Mouse (Mus musculus): Measurements from ENCODE around the gene Card14.

The Card14 gene

DNA sequence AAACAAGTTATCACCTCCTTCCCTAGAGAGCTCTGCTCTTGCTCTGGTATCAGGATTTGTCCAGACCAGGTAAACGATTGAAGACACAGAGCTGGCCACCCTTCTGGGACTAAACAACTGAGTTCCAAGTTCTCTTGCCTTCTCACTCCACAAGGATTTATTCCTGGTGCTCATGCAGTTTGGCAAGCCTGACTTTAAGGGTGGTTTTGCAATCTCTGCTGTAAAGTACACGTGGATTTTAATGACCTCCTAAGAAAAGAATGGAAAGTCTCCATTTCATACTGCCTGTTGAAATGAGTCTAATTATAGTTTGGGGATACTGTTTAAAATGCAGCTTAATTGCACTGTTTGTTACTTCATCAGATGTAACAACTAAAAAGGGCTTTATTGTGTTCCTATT, 6.6 kb upstream of the Card14 start:
- DNase-seq (ENCODE audit: low spot score) = no peak

DNA sequence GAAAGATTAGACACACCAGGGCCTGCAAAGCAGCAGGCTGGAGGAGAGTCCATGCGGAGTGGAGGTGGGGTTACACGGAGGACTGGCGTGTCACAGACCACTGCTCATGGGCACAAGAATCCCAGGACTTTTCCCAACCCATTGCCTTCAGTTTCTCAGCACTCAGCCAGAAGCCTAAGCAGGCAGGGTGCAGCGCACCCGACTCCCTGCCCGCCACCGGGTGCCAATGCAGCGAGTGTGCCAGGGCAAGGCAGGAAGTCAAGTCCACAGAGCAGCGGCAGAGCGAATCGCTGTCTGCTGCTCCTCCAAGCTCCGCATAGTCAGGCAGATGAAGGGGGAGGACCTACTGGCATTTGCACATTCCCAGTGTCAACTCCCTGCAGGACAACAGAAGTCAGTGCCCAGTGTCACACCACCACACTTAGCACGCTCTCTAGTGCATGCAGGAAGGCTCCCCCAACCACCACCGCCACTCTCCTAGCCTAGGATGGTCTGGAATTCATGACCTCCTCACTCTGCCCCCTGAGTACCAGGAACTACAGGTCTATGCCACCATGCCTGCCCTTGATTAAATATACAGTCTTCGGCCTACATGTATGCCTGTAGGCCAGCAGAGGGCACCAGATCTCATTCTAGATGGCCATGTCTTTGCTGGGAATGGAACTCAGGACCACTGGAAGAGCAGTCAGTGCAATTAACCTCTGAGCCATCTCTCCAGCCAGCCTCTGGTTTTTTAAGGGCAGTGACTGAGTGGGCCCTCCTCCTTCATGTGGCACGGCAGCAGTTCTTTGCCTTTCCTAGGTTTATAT, 2.5 kb upstream of the Card14 start:
- no peak for DNase-seq (ENCODE audit: low spot score)

DNA sequence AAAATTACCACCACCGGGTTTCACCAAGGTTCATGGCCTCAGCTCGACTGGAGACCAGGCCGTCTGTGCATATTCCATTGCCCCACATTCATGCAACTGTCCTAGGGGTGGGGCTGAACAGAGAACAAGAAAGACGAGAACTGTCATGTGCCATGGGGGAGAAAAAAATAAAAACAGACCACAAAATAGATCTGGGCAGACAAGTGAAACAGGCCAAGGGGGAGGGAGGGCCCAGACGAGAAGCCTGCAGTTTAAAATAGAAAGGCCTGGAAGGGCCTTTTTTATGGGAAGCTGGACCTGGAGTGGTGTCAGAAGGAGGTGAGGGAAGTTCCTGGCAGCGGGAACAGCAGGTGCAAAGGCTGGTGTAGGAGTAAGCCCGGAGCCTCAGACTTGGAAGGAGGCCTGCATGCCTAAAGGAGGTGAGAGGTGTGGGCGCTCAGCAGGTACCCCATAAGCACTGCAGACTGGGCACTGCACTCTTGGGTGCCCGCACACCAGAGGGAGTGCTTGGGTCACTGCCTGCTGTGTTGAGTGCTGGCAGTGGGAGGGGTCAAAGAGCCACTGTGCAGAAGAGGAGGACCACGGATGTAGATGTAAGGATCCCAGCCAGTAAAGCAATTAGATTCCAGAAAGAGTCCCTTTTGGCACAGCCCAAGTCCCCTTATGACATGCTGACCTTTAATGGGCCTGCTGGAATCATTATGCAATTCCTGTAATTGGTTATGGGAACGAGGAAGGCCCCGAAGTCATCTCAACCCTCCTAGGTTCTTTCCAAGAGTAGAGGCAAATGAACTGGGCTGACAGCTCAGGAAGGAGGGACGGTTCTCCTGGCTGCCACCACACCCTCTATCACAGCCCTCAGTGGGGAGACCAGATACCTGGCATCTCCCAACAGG, 558 bp upstream of the Card14 start:
- DNase-seq (ENCODE audit: low spot score) = no peak

DNA sequence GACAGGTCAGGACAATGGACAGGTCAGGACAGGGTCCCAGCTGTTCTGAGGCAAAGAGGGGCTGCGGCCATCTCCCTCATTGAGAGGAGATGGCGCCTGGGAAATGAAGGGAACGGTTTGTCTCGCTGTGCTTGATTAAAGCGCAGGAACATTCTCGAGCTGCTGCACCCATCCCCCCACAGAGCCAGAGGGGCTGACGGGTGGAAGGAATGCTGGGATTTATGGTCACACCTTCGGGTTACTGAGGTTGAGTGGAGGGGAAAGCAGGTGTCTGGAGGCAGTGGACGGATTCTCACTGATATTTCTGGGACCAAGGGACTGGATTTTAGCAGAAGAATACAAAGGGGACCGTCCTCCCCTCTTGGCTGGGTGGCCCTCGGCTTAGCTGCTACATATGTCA, 348 bp downstream of the Card14 start:
- DNase-seq (ENCODE audit: low spot score) = no peak

DNA sequence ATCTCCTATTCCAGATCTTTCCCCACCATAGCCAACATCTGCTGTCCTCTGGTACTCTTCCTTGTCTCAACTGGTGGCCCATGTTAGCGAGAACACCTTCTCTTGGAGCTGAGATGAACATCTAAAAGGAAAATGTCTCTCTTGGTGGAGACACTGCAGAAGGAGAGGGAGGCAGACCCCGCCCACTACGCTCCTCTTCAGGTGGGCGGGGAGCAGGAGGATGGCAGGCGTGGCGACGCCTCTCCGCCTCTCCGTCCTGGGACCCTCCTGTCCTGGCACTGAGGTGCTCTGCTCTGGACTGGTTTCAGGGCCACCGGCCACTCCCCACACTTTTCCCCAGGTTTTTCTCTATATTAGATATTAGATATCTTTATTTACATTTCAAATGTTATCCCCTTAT, 3.1 kb downstream of the Card14 start:
- DNase-seq (ENCODE audit: low spot score) = no peak

DNA sequence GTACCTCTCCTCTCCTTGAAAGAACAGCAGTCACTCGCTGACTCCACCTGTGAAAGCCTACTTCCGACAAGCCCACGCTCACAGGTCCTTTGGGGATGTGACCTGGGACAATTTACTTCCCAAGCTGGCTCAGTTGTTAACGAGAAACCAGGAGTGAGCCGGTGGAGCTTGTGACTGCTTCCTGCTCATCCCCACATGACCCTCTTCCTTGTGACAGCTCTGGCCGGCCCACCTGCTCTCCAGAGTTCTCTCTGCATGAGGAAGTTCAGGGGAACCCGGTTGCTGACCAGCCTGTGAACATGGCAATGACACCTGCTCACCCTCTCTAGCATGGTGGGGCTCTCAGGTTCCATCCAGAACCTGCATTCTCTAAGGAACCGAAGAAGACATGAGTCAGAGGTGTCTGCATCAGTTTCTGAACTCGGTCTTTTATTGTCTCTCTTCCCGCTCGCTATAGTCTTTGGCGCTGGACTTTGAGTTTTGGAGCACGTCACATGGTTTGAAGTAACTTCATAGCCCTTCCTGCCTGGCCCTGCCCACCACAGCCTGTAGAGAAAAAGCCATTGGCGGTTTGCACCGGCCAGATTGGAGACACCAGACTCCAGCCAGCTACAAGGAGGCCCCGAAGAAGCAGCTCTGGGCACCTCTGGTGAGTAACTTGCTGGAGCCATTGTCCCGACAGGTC, 6.8 kb downstream of the Card14 start:
- DNase-seq (ENCODE audit: low spot score) = no peak

DNA sequence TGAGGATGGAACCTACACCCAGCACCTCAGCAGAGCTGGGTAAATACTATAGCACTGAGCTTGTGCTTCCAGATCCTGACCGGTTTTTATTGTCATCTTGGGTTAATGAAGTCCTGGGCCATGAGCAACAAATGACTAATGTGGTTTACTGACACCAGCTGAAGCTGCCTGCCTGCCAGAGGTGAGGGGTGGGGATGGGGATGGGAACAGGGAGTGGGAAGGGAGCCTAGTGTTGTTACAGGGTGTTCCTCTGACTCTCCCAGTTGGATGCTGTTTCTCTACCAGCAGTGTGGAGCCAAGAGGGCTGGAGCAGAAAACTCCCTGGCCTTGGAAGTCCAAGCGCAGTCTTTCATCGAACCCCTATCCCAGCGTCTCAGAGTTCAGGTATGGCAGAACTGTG, 9.2 kb downstream of the Card14 start:
- no peak for DNase-seq (ENCODE audit: low spot score)

DNA sequence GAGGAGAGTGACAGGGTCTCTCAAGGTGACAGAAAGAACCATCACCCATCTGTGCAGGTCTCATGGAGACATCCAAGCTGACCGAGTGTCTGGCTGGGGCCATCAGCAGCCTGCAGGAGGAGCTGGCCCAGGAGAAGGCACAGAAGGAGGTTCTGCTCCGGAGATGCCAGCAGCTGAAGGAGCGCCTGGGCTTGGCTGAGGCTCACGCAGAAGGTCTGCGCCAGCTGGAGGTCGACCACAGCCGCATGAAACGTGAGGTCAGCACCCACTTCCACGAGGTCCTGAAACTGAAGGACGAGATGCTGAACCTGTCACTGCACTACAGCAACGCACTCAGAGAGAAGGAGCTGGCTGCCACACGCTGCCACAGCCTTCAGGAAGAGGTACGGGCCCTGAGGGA, 15.0 kb downstream of the Card14 start:
- DNase-seq (ENCODE audit: low spot score) = no peak

DNA sequence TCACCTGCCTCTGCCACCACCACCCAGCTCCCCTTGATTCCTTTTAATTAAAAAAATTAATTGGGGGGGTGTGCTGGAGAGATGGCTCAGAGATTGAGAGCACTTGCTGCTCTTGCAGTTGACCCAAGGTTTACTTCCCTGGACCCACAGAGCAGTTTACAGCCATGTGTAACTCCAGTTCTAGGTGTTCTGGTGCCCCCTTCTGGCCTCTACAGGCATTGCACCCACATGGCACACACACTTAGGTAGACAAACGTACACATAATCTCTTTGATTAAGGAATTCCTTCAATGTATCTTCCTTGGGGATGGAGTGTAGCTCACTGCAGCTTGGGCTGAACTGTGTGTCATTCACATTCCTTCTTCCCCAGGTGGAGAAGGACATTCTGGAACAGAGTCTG, 17.5 kb downstream of the Card14 start:
- no peak for DNase-seq (ENCODE audit: low spot score)

DNA sequence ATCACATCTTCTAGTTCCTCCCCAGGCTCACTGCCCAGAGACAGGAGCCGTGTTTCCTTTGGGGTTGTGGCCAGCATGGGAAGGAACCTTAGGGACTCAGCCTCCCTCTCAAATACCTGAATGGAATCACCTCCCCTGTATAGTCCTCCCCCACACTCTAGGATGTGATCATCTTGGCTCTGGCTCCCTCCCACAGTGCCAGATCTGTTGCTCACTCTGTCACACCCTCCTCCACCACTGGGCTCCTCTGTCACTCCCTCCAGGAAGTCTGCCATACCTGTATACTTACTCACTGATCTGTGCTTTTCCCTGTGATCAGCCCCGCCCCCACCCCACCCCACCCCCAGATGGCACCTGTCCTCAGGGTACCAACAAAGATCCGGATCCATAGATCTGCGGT, 23.0 kb downstream of the Card14 start:
- DNase-seq (ENCODE audit: low spot score) = no peak

DNA sequence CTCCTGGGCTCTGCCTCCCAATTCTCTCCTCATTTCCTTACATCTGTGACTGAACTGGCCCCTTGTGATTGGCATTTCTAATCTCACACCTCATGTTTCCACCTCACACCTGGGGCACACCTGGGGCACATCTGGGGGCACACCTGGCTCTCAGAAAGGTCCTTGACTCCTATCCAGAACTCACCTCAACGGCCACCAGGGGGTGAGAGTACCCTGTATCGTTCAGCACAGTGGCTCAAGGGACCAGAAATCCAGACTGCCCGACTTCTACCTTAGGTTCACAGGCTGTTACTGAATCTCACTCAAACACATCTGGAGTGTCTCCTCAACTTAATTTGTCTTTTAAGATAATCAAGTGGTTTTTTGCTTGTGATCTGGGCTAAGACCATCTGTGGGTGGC, 24.4 kb downstream of the Card14 start:
- DNase-seq (ENCODE audit: low spot score) = no peak

DNA sequence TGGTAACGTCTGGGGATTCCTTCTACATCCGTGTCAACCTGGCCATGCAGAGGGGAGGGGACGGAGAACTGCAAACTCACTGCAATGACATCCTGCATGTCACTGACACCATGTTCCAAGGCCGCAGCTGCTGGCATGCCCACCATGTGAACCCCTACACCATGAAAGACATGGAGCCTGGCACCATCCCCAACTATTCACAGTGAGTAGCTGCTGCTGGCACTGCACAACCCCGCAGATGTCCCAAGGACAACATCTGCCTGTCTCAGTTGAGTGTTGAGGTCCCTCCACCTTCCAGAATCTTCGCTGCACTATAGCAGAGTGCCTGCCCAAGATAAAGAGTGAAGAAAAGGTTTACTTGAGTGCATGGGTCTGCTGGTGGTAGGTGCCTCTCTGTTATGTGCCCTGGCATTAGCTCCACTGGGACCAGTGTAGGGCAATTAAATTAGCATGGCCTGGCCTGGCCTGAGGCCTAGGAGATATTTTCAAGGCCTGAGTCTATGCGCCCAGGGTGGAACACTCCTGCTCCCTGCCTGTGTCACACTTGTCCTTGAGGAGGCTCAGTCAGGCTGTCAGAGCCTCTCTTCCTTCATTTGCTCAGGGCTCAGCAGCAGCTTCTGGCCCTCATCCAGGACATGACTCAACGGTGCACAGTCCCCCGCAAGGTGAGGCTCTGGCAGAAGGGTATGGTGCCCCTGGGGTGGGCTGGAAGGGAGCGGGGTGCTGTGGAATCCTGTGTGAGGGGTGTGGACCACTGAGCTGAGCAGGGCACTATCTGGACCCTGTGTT, 30.9 kb downstream of the Card14 start:
- no peak for DNase-seq (ENCODE audit: low spot score)

DNA sequence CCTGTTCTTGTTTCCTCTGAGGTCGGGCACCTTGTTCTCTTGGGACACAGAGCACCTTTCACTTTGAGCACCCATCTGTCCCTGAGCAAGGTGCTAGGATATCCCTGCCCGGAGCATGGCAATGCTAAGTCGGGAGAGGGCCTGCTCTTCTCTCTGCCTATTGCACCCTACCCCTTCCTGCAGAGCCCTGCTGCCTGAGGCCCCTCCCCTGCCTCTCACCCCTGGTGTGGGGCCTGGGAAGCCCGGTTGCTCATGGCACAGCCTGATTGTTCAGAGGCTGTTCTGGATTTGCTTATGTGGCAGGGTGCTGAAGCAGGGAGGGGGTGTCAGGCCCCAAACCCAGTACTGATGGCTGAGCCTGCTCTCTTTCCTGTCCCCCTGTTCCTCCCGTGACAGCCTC, 31.6 kb downstream of the Card14 start:
- no peak for DNase-seq (ENCODE audit: low spot score)

DNA sequence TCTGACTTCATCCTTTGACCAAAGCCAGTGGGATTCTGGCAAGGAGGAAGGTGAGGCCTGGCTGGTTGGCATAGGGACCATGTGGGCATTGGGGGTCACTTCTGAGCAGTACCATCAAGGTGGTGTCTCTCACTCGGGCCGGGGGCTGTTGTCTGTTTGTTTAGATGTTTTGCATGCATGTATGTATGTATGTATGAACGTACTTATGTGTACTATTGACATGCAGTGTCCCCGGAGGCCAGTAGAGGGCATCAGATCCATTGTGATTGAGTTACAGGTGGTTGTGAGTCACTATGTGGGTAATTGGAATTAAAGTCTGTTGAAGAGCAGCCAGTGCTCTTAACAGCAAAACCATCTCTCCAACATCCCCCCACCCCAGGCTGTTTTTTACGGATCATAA, 32.1 kb downstream of the Card14 start:
- peak; percentile 66 for DNase-seq (ENCODE audit: low spot score)

DNA sequence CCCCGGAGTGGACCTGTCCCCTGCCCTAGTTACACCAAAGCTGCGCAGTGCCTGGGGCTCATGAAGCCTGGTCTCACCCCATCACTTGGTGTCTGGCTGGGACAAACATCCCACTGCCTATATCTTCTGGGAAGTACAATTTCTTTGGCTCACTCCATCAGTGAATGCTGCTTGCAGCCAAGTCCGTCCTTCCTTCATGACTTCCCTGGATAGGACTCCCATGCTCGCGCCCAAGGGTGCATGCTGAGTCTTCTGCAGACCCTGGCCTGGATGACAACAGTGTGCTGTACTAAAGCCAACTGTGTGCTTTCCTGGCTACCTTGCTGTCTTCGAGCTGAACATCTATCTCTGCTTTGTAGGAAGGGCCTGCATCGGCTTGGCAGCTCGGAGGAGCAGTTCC, 36.6 kb downstream of the Card14 start:
- DNase-seq (ENCODE audit: low spot score) = no peak

DNA sequence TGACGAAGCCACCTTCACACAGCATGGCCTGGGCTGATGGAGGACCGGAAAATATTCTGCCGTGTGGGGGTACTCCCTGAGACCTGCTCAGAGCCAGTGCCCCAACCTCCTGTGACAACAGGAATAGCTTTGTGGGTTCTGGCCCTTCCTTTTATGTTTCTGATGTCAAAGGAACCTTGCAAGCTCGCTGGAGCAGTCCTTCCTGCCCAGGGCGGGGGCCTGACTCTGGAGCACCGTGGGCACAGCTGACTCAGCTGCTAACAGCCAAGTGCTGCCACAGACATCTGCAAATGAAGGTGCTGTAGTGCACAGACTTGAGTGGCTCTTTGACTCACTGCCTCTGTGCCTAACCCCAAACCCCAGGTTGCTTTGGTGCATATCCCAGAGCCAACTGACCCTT, 37.3 kb downstream of the Card14 start:
- no peak for DNase-seq (ENCODE audit: low spot score)

DNA sequence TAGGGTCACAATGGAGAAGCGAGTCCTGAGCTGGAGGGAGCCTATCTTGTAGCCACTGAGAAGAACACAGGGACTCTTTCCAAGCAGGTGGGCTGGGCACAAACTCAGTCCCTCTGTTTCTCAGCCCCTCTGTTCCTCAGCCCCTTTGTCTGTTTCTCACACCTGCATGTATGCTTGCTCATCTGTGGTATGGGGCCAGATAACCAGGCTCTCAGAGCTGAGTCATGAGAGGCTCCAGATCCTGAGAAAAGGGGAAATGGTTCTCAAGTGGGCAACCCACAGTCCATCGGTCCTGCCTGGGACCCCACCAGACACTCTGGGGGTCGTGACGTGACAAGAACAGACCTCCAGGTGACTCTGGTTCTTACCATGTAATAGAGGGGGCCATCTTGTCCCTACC, 39.6 kb downstream of the Card14 start:
- no peak for DNase-seq (ENCODE audit: low spot score)

DNA sequence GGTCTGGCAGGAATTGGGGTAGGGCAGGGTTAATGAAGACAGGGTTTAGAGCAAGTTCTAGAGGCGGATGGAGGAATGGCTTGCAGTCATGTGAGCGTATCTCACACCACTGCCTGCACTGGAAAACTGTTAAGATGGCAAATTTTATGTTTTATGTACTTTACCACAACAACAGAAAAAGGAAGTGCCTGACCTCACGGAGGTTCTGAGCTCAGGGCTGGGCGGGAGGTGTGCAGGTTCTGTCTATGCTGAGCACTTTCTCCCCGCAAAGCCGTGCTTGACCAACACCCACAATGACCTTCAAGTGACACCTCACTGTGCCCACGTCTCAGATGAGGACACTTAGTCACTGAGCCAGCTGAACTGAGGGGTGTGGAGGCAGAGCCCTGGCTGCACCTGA, 44.5 kb downstream of the Card14 start:
- no peak for DNase-seq (ENCODE audit: low spot score)

DNA sequence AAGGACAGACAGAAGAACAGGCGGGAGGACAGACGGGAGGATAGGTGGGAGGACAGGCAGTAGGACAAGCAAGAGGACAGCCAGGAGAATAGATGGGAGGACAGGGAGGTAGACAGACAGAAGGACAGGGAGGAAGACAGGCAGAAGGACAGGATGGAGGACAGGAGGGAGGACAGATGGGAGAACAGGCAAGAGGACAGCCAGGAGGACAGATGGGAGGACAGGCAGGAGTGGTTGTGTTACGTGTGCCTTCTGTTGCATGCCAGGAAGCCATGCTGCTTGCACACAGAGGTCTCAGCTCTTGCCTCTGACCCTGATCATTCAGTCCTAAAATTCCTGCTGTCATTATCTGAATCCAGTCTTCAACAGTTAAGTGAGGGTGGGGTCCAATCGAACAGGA, 46.4 kb downstream of the Card14 start:
- no peak for DNase-seq (ENCODE audit: low spot score)

DNA sequence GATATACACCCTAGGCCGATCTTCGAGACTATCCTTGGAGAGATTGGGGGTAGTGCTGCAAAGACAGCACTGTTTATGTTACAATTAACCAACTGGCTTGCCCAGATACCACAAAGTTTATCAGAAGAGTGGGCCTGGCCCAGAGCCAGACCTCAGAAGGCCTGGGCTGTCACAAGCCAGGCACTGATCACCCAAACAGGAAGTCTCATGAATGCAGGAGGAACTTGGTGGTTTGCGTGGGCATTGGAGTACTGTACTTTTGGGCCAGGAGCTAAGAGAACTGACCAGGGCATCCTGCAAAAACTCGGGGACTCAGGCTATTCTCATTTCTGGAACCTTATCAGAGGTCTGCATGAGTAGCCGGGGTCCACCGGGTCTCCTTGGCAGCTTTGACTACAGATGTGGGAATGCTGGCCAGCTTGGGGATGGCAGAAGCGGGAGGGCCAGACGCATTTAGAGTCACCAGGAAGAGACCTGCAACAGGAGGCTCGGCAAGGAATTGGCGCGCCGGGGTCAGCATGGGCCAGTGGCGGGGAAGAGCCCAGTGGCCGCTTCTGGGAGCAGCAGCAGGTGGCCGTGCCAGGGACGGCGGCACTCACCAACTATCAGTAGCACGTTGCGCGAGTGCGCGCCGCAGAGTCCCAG, 47.4 kb downstream of the Card14 start:
- no peak for DNase-seq (ENCODE audit: low spot score)

Data from left cerebral cortex, adult 11 months (tissue).